Mouse (Mus musculus) MEL (cell line): ENCODE data around the gene Neurl4.

Source experiments
- CHD2 ChIP-seq: IDR thresholded peaks from 2 replicates; pipeline ENCODE4 v1.6.1; 2011; ENCODE audit warnings: low read length, improper control_type of control experiment
- CTCF ChIP-seq, 3 experiments: IDR thresholded peaks in 2 of 3; conservative IDR thresholded peaks in 1 of 3; 2 replicates each; pipeline ENCODE4 v1.5.1; 2011 to 2012; ENCODE audit warnings: low read length in 3 of 3, low read depth in 2 of 3, mild to moderate bottlenecking in 2 of 3, improper control_type of control experiment in 1 of 3, inconsistent platforms in 1 of 3, mixed read lengths in 1 of 3, moderate library complexity in 1 of 3; ENCODE audit not compliant: control insufficient read depth in 1 of 3, insufficient read depth in 1 of 3, poor library complexity in 1 of 3, severe bottlenecking in 1 of 3
- E2F4 ChIP-seq: IDR thresholded peaks from 2 replicates; pipeline ENCODE4 v1.6.1; 2011; ENCODE audit warnings: low read depth, low read length, improper control_type of control experiment, borderline replicate concordance
- EP300 ChIP-seq, 2 experiments: IDR thresholded peaks; 2 replicates each; pipeline ENCODE4 v1.6.1; 2011; ENCODE audit warnings: improper control_type of control experiment in 2 of 2, low read length in 2 of 2, low read depth in 1 of 2, mild to moderate bottlenecking in 1 of 2
- HCFC1 ChIP-seq: IDR thresholded peaks from 2 replicates; pipeline ENCODE4 v1.6.1; 2012; ENCODE audit warnings: low read depth, mild to moderate bottlenecking, inconsistent platforms, low read length, improper control_type of control experiment, moderate library complexity
- MAX ChIP-seq: IDR thresholded peaks from 2 replicates; pipeline ENCODE4 v1.6.1; 2011; ENCODE audit warnings: low read length, improper control_type of control experiment
- MYB ChIP-seq: IDR thresholded peaks from 2 replicates; pipeline ENCODE4 v1.6.1; 2011; ENCODE audit warnings: mild to moderate bottlenecking, low read depth, low read length, improper control_type of control experiment
- POLR2A ChIP-seq, 2 experiments: IDR thresholded peaks; 2 replicates each; pipeline ENCODE4 v1.6.1; 2011 to 2012; ENCODE audit warnings: low read length in 2 of 2, mild to moderate bottlenecking in 2 of 2, control low read depth in 1 of 2, improper control_type of control experiment in 1 of 2, low read depth in 1 of 2, moderate library complexity in 1 of 2; ENCODE audit not compliant: control insufficient read depth in 1 of 2, insufficient read depth in 1 of 2, poor library complexity in 1 of 2
- RCOR1 ChIP-seq: IDR thresholded peaks from 2 replicates; pipeline ENCODE4 v1.6.1; 2012; ENCODE audit warnings: low read depth, mild to moderate bottlenecking, inconsistent platforms, low read length, improper control_type of control experiment
- TBP ChIP-seq: IDR thresholded peaks from 2 replicates; pipeline ENCODE4 v1.8.0; 2011; ENCODE audit warnings: low read depth, low read length, improper control_type of control experiment
- USF1 ChIP-seq: IDR thresholded peaks from 2 replicates; pipeline ENCODE4 v1.6.1; 2014; ENCODE audit warnings: low read depth, mild to moderate bottlenecking, inconsistent platforms, low read length, improper control_type of control experiment, moderate library complexity
- ZNF384 ChIP-seq: IDR thresholded peaks from 2 replicates; pipeline ENCODE4 v1.6.1; 2012; ENCODE audit warnings: low read depth, mild to moderate bottlenecking, inconsistent platforms, low read length, improper control_type of control experiment

DNA sequence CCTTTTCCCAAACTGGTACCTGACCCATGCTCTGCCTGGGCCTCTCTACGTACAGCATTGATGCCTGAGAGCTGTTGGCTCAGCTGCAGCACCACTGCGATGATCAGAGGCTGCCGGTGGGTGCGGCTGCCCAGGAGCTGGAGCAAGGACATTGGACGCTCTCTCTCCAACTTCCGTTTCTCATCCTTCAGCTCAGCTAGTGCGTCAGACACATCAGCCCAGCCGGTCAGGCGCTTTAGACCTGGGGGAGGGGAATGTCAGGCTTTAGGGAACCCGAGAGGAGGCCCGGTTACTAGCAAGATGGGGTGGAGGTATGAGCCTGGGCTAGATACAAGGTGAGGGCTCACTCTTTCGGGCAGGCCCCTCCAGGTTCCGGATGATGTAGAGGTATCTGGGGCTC lies 44.3 kb downstream of the Neurl4 start:
- TF ChIP-seq CHD2 (no peak), MYB (no peak), CTCF (IDR thresholded peaks at IDR 0.05 in 2 of 3, conservative IDR thresholded peaks at IDR 0.05 in 1 of 3; ENCODE audit: control insufficient read depth in 1 of 3, insufficient read depth in 1 of 3, low read depth in 2 of 3, low read length in 3 of 3, poor library complexity in 1 of 3, severe bottlenecking in 1 of 3) (no peak), EP300 (IDR thresholded peaks at IDR 0.05; ENCODE audit: low read depth in 1 of 2, low read length in 2 of 2) (no peak), ZNF384 (no peak), USF1 (no peak), MAX (no peak), HCFC1 (no peak), E2F4 (no peak), RCOR1 (no peak), TBP (no peak), POLR2A (IDR thresholded peaks at IDR 0.05; ENCODE audit: control insufficient read depth in 1 of 2, insufficient read depth in 1 of 2, low read depth in 1 of 2, low read length in 2 of 2, poor library complexity in 1 of 2) (no peak)
